Mouse (Mus musculus): ENCODE data around the gene Shc1. TPM values are rescaled to one million over a fixed set of nuclear protein-coding genes. Genes with fewer than 3 reads are reported as not detected.

Shc1 gene
- total and polyA plus RNA-seq, 3 experiments: 23.1 to 40.6 (median 32.3) TPM

- H3K9ac ChIP-seq (ENCODE audit: insufficient read depth, low read depth): peak overlapping the region; percentile 55
- H3K27ac ChIP-seq (ENCODE audit: insufficient read depth, low read depth): peak overlapping the region; percentile 96
- no peak for DNase-seq (ENCODE audit: extremely low read depth)
- H3K4me1 ChIP-seq (ENCODE audit: control insufficient read depth in 1 of 2, insufficient read depth in 2 of 2): peaks cover 0 to 34% of the 10 kb centered on the region in 2 experiments; a peak in 3 of 4 replicates
- TF ChIP-seq NRF1 (IDR thresholded peaks at IDR 0.05; ENCODE audit: low read depth, low read length) (0 out of 2 replicates have a peak, but pooled peaks have one; percentile 13), MAFK (IDR thresholded peaks at IDR 0.05; ENCODE audit: insufficient replicate concordance, low read length) (no peak), MYC (IDR thresholded peaks at IDR 0.05; ENCODE audit: low read depth, low read length) (no peak), EP300 (IDR thresholded peaks at IDR 0.05; ENCODE audit: low read length) (no peak; the same call in 1 of the 2 replicates), POLR2A (IDR thresholded peaks at IDR 0.05; ENCODE audit: low read depth, low read length) (peak; percentile 74), SMC3 (IDR thresholded peaks at IDR 0.05; ENCODE audit: low read depth, low read length) (peak; percentile 51), JUND (conservative IDR thresholded peaks at IDR 0.05; ENCODE audit: low read depth, low read length) (0 out of 2 replicates have a peak, but pooled peaks have one; percentile 0), RCOR1 (conservative IDR thresholded peaks at IDR 0.05; ENCODE audit: low read depth, low read length) (0 out of 2 replicates have a peak, but pooled peaks have one; percentile 22), ZMIZ1 (IDR thresholded peaks at IDR 0.05; ENCODE audit: low read depth, low read length) (peak; percentile 97), POLR2AphosphoS2 (IDR thresholded peaks at IDR 0.05; ENCODE audit: low read depth, low read length) (peak; percentile 56; the same call in 1 of the 2 replicates), MAZ (IDR thresholded peaks at IDR 0.05; ENCODE audit: low read depth, low read length) (0 out of 2 replicates have a peak, but pooled peaks have one; percentile 16), CHD2 (IDR thresholded peaks at IDR 0.05; ENCODE audit: low read length) (peak; percentile 48; the same call in 1 of the 2 replicates), KAT2A (IDR thresholded peaks at IDR 0.05; ENCODE audit: insufficient replicate concordance, low read length) (no peak), USF1 (IDR thresholded peaks at IDR 0.05; ENCODE audit: low read depth, low read length) (no peak), USF2 (conservative IDR thresholded peaks at IDR 0.05; ENCODE audit: low read depth, low read length) (no peak), NELFE (IDR thresholded peaks at IDR 0.05; ENCODE audit: low read depth, low read length) (peak; percentile 66), ELF1 (IDR thresholded peaks at IDR 0.05; ENCODE audit: low read depth, low read length) (no peak; the same call in 1 of the 2 replicates), SIN3A (IDR thresholded peaks at IDR 0.05; ENCODE audit: low read length) (peak; percentile 49; the same call in 1 of the 2 replicates), CHD1 (IDR thresholded peaks at IDR 0.05; ENCODE audit: low read depth, low read length) (0 out of 2 replicates have a peak, but pooled peaks have one; percentile 34), ZKSCAN1 (IDR thresholded peaks at IDR 0.05; ENCODE audit: borderline replicate concordance, low read depth, low read length) (no peak), IRF4 (IDR thresholded peaks at IDR 0.05; ENCODE audit: low read depth, low read length) (0 out of 2 replicates have a peak, but pooled peaks have one; percentile 8), TBP (conservative IDR thresholded peaks at IDR 0.05; ENCODE audit: low read depth, low read length) (peak; percentile 94), CTCF (conservative IDR thresholded peaks at IDR 0.05 in 1 of 2, IDR thresholded peaks at IDR 0.05 in 1 of 2; ENCODE audit: low read depth in 2 of 2, low read length in 2 of 2) (peak; percentile 45 to 74), MEF2A (IDR thresholded peaks at IDR 0.05; ENCODE audit: borderline replicate concordance, low read depth, low read length) (peak; percentile 89; the same call in 1 of the 2 replicates), MXI1 (IDR thresholded peaks at IDR 0.05; ENCODE audit: low read depth, low read length) (peak; percentile 65), MAX (IDR thresholded peaks at IDR 0.05; ENCODE audit: low read length) (0 out of 2 replicates have a peak, but pooled peaks have one; percentile 3), RAD21 (IDR thresholded peaks at IDR 0.05; ENCODE audit: low read depth, low read length) (peak; percentile 33), TCF12 (IDR thresholded peaks at IDR 0.05; ENCODE audit: low read depth, low read length) (peak; percentile 69; the same call in 1 of the 2 replicates)
- peak overlapping the region; percentile 94 for H3K4me2 ChIP-seq (ENCODE audit: insufficient read depth, low read depth, poor library complexity, severe bottlenecking)
- in situ Hi-C loops (cut with MboI; ENCODE audit: low pct_ligation_motif_present, low pct_unique_long_range_greater_than_20kb, low sequenced_read_pairs) (no loop called here), dilution Hi-C loops (cut with MboI; ENCODE audit: extremely low pct_ligation_motif_present, extremely low pct_unique_long_range_greater_than_20kb, low sequenced_read_pairs) (no loop called here)
- H3K79me2 ChIP-seq (replicated peaks; ENCODE audit: control insufficient read depth, extremely low read depth, insufficient read depth, poor library complexity, severe bottlenecking): peaks cover 9% of the 10 kb centered on the region; the same call in 1 of the 2 replicates
- H3K4me3 ChIP-seq (replicated peaks in 1 of 3; ENCODE audit: low read depth in 2 of 3, low read length in 2 of 3, poor library complexity in 1 of 3): peak overlapping the region; percentile 54 to 71 (median 58)
- H3K27me3 ChIP-seq (replicated peaks): no peaks in the 10 kb centered on the region
- no peaks in the 10 kb centered on the region for H3K9me3 ChIP-seq (replicated peaks; ENCODE audit: low read length)
- H3K36me3 ChIP-seq (replicated peaks in 1 of 2; ENCODE audit: control insufficient read depth in 1 of 2, insufficient read depth in 1 of 2, low read length in 1 of 2): peaks cover 13 to 24% of the 10 kb centered on the region in 2 experiments
Observed at GRCm38 (mm10) chr3:89395806-89396653, 22.2 kb upstream of the Shc1 start.
